Mouse (Mus musculus) CD4-positive naive resting alpha-beta T cell, adult 76 days (primary cell): Measurements from ENCODE around the gene Slc22a5. TPM values are rescaled to one million over a fixed set of nuclear protein-coding genes. Genes with fewer than 3 reads are reported as not detected.

Source experiments
- total RNA-seq: library from RNA; stranded (reverse); gene quantifications from one replicate; pipeline ENCODE4 v1.2.4, GENCODE M21; 2023

Gene Slc22a5
- total RNA-seq = 18.7 TPM

DNA sequence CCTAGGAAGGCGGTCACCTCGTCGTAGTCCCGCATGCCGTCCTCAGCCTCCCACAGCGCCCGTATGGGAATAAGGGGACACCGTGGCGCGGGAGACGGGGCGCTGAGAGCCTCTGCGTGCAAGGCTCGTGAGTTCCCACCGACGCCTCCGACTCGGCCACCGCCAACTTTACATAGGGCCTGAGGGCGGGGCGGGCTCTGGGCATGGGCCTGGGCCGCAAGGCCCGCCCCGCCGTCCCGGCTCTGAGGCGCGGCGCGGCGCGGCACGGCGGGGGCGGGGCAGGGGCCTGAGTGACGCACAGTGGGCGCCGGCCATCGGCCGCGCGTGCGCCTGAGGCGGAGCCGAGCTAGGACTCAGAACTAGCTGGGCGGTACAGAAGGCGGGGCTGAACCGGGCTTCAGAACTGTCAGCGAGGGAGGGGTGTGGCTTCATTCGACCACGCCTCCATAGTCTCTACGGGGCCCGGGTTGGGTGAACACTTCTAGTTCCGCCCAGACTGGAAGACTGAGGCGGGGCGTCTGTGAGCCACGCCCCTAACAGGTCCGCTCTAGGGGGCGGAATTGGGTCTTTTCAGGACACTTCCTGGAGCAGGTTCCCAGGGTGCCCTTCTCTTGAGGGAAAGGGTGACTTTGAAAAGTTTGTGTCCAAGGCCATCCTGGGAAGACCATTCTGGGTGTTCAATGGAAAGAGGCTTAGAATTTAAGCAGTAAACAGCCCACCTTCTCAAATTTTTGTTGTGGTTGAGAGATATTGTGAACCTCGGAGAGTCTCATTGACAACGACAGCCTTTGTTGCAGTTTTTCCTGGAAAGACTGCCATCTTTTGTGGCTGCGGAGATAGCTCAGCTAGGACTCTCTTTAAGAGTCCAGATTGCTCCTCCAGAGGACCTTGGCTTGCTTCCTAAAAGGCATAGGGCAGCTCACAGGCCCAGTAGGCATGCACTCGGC, at the start of gene Slc22a5:
Gene Slc22a5, minus strand, starts transcription at position 156 of the 947 bp plus-strand sequence.

DNA sequence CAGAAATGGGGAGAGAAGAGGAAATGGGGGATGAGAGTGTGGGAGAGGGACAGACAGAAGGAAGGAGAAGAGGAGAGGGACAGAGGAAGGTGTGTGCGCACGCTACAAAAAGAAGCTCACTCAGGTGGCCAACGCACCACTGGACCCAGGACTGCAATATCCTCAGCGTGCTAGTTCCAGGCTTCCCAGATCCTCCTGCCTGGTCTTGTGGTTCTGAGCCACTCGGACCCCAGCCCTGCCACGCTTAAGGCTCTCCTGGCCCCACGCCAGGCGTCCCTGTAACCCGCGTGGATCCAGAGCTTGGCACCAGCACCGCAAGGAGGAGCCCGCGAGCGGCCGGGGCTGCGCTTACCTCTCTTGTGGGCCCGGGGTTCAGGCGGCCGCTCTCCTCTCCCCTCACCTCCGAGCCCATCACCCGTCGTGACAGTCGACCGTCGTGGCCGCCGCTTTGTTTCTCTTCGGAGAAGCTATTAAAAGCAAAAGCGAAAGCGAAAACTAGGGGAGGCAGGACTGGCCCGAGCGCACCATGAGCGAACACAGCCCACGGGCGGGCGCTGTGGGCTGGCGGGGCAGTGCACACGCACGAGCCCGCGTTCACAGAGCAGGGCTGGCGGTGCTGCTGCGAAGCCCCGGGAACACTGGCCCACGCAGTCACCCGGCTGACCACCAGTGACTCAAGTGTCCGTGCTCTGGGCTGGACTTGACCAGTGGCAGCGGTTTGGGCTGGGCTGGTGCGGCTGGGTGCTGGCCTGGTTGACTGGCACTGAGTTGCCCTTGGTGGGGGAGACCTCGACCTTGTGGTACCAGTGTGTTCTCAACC, 32.5 kb downstream of the Slc22a5 start, which contains the start of gene Gm12216:
Gene Gm12216, minus strand, starts transcription at position 496 of the 820 bp plus-strand sequence.

Other genes starting within 250 kb of the Slc22a5 start
- gene Rad50, start 184.3 kb downstream of the Slc22a5 start, total RNA-seq = 21.0 TPM
- not detected for gene Il5, start 170.9 kb downstream of the Slc22a5 start, total RNA-seq
- 300 TPM for gene Irf1, start 121.6 kb downstream of the Slc22a5 start, total RNA-seq
- 2.0 TPM for gene Gm17334, start 118.5 kb downstream of the Slc22a5 start, total RNA-seq
- 18.5 TPM for gene Gm12216, start 32.4 kb downstream of the Slc22a5 start, total RNA-seq
- gene Slc22a21, start 88.7 kb upstream of the Slc22a5 start, total RNA-seq = 0.73 TPM
- not detected for gene Slc22a4, start 136.4 kb upstream of the Slc22a5 start, total RNA-seq
- gene Pdlim4, start 177.4 kb upstream of the Slc22a5 start, total RNA-seq = 61.2 TPM
- gene P4ha2, start 208.4 kb upstream of the Slc22a5 start, total RNA-seq = 4.8 TPM